Mouse (Mus musculus) CH12.LX (cell line): ENCODE data around the gene Ifitm5. TPM values are rescaled to one million over a fixed set of nuclear protein-coding genes. Genes with fewer than 3 reads are reported as not detected.

Experiments used
- DNase-seq: peaks from one replicate; pipeline ENCODE4 v3.0.0-alpha.2; 2013; ENCODE audit errors: extremely low read depth
- H3K27ac ChIP-seq: 2 replicates; pipeline ENCODE4 v1.5.1; 2012; ENCODE audit warnings: low read depth, mild to moderate bottlenecking, control low read depth, moderate library complexity; ENCODE audit not compliant: insufficient read depth
- H3K27me3 ChIP-seq: replicated peaks from 2 replicates; pipeline ENCODE3; 2012; ENCODE audit warnings: inconsistent platforms
- H3K36me3 ChIP-seq, 2 experiments: replicated peaks in 1 of 2; 2 replicates each; pipeline versions ENCODE3 to v1.6.1; 2012; ENCODE audit warnings: inconsistent platforms in 1 of 2, low read length in 1 of 2, mild to moderate bottlenecking in 1 of 2, mixed read lengths in 1 of 2, moderate library complexity in 1 of 2; ENCODE audit not compliant: control insufficient read depth in 1 of 2, insufficient read depth in 1 of 2
- H3K4me1 ChIP-seq, 2 experiments: 2 replicates each; pipeline ENCODE4 v1.6.1; 2012; ENCODE audit warnings: inconsistent platforms in 1 of 2, moderate library complexity in 1 of 2; ENCODE audit not compliant: insufficient read depth in 2 of 2, control insufficient read depth in 1 of 2
- H3K4me2 ChIP-seq: 2 replicates; pipeline ENCODE4 v1.6.1; 2012; ENCODE audit warnings: low read depth, mild to moderate bottlenecking, control low read depth; ENCODE audit not compliant: poor library complexity, insufficient read depth, severe bottlenecking
- H3K4me3 ChIP-seq, 3 experiments: fragments of 150-350 bp in 1 of 3; sonication (generic) in 1 of 3; replicated peaks in 1 of 3; 2 replicates each; pipeline versions ENCODE3 to v1.5.1; 2011 to 2012; ENCODE audit warnings: low read depth in 2 of 3, low read length in 2 of 3, mild to moderate bottlenecking in 2 of 3, moderate library complexity in 2 of 3, control low read depth in 1 of 3, improper control_type of control experiment in 1 of 3, inconsistent platforms in 1 of 3, mixed read lengths in 1 of 3; ENCODE audit not compliant: poor library complexity in 1 of 3
- H3K79me2 ChIP-seq: replicated peaks from 2 replicates; pipeline ENCODE4 v1.6.1; 2012; ENCODE audit warnings: mild to moderate bottlenecking, moderate library complexity; ENCODE audit not compliant: control insufficient read depth, poor library complexity, insufficient read depth, severe bottlenecking; ENCODE audit errors: extremely low read depth
- H3K9ac ChIP-seq: 2 replicates; pipeline ENCODE4 v1.6.1; 2012; ENCODE audit warnings: low read depth, mild to moderate bottlenecking, control low read depth, moderate library complexity; ENCODE audit not compliant: insufficient read depth
- H3K9me3 ChIP-seq: replicated peaks from 2 replicates; pipeline ENCODE3; 2012; ENCODE audit warnings: low read length, inconsistent platforms, mixed read lengths
- BHLHE40 ChIP-seq: IDR thresholded peaks from 2 replicates; pipeline ENCODE4 v1.6.1; 2011; ENCODE audit warnings: mild to moderate bottlenecking, low read depth, low read length, improper control_type of control experiment
- CHD1 ChIP-seq: IDR thresholded peaks from 2 replicates; pipeline ENCODE4 v1.6.1; 2012; ENCODE audit warnings: low read depth, low read length, improper control_type of control experiment, inconsistent platforms
- CHD2 ChIP-seq: IDR thresholded peaks from 2 replicates; pipeline ENCODE4 v1.6.1; 2011; ENCODE audit warnings: low read length, improper control_type of control experiment
- CTCF ChIP-seq, 2 experiments: IDR thresholded peaks in 1 of 2; conservative IDR thresholded peaks in 1 of 2; 2 replicates each; pipeline ENCODE4 v1.5.1; 2011 to 2012; ENCODE audit warnings: low read depth in 2 of 2, low read length in 2 of 2, improper control_type of control experiment in 1 of 2, inconsistent platforms in 1 of 2, mild to moderate bottlenecking in 1 of 2, moderate library complexity in 1 of 2
- GABPA ChIP-seq: IDR thresholded peaks from 2 replicates; pipeline ENCODE4 v1.6.1; 2012; ENCODE audit warnings: low read depth, low read length, improper control_type of control experiment, inconsistent platforms; ENCODE audit not compliant: insufficient replicate concordance
- HCFC1 ChIP-seq: IDR thresholded peaks from 2 replicates; pipeline ENCODE4 v1.6.1; 2012; ENCODE audit warnings: low read depth, mild to moderate bottlenecking, inconsistent platforms, low read length, improper control_type of control experiment
- JUN ChIP-seq: IDR thresholded peaks from 2 replicates; pipeline ENCODE4 v1.6.1; 2011; ENCODE audit warnings: low read depth, mild to moderate bottlenecking, low read length, improper control_type of control experiment, moderate library complexity; ENCODE audit not compliant: insufficient read depth
- JUND ChIP-seq: conservative IDR thresholded peaks from 2 replicates; pipeline ENCODE4 v1.6.1; 2011; ENCODE audit warnings: low read depth, low read length, improper control_type of control experiment
- KAT2A ChIP-seq: IDR thresholded peaks from 2 replicates; pipeline ENCODE4 v1.6.1; 2012; ENCODE audit warnings: low read length, improper control_type of control experiment, inconsistent platforms; ENCODE audit not compliant: insufficient replicate concordance
- MAFK ChIP-seq: IDR thresholded peaks from 2 replicates; pipeline ENCODE4 v1.6.1; 2011; ENCODE audit warnings: low read length, improper control_type of control experiment; ENCODE audit not compliant: insufficient replicate concordance
- MAZ ChIP-seq: IDR thresholded peaks from 2 replicates; pipeline ENCODE4 v1.6.1; 2012; ENCODE audit warnings: low read depth, mild to moderate bottlenecking, inconsistent platforms, low read length, improper control_type of control experiment, moderate library complexity
- MEF2A ChIP-seq: IDR thresholded peaks from 2 replicates; pipeline ENCODE4 v1.6.1; 2014; ENCODE audit warnings: low read depth, mild to moderate bottlenecking, inconsistent platforms, low read length, improper control_type of control experiment, borderline replicate concordance
- MYC ChIP-seq: IDR thresholded peaks from 2 replicates; pipeline ENCODE4 v1.6.1; 2011; ENCODE audit warnings: low read depth, mild to moderate bottlenecking, improper control_type of control experiment, low read length
- NRF1 ChIP-seq: IDR thresholded peaks from 2 replicates; pipeline ENCODE4 v1.6.1; 2014; ENCODE audit warnings: low read depth, mild to moderate bottlenecking, inconsistent platforms, low read length, improper control_type of control experiment, moderate library complexity
- PAX5 ChIP-seq: IDR thresholded peaks from 2 replicates; pipeline ENCODE4 v1.6.1; 2012; ENCODE audit warnings: low read length, inconsistent platforms, mixed read lengths
- POLR2AphosphoS2 ChIP-seq: IDR thresholded peaks from 2 replicates; pipeline ENCODE4 v1.6.1; 2011; ENCODE audit warnings: low read depth, low read length, improper control_type of control experiment
- RCOR1 ChIP-seq: conservative IDR thresholded peaks from 2 replicates; pipeline ENCODE4 v1.6.1; 2012; ENCODE audit warnings: low read depth, mild to moderate bottlenecking, inconsistent platforms, low read length, improper control_type of control experiment
- SIN3A ChIP-seq: IDR thresholded peaks from 2 replicates; pipeline ENCODE4 v1.6.1; 2012; ENCODE audit warnings: low read length, improper control_type of control experiment, inconsistent platforms
- TBP ChIP-seq: conservative IDR thresholded peaks from 2 replicates; pipeline ENCODE4 v1.6.1; 2011; ENCODE audit warnings: low read depth, low read length, improper control_type of control experiment
- TCF12 ChIP-seq: IDR thresholded peaks from 2 replicates; pipeline ENCODE4 v1.6.1; 2014; ENCODE audit warnings: low read depth, mild to moderate bottlenecking, inconsistent platforms, low read length, improper control_type of control experiment
- UBTF ChIP-seq: IDR thresholded peaks from 2 replicates; pipeline ENCODE4 v1.6.1; 2012; ENCODE audit warnings: low read depth, mild to moderate bottlenecking, inconsistent platforms, low read length, improper control_type of control experiment, moderate library complexity
- USF1 ChIP-seq: IDR thresholded peaks from 2 replicates; pipeline ENCODE4 v1.6.1; 2014; ENCODE audit warnings: low read depth, mild to moderate bottlenecking, inconsistent platforms, low read length, improper control_type of control experiment
- USF2 ChIP-seq: conservative IDR thresholded peaks from 2 replicates; pipeline ENCODE4 v1.6.1; 2011; ENCODE audit warnings: low read depth, low read length, improper control_type of control experiment
- ZC3H11A ChIP-seq: IDR thresholded peaks from 2 replicates; pipeline ENCODE4 v1.6.1; 2012; ENCODE audit warnings: low read depth, mild to moderate bottlenecking, inconsistent platforms, low read length, improper control_type of control experiment
- ZKSCAN1 ChIP-seq: IDR thresholded peaks from 2 replicates; pipeline ENCODE4 v1.6.1; 2012; ENCODE audit warnings: low read depth, inconsistent platforms, low read length, improper control_type of control experiment, borderline replicate concordance
- ZMIZ1 ChIP-seq: IDR thresholded peaks from 2 replicates; pipeline ENCODE4 v1.6.1; 2012; ENCODE audit warnings: low read depth, mild to moderate bottlenecking, inconsistent platforms, low read length, improper control_type of control experiment
- ZNF384 ChIP-seq: IDR thresholded peaks from 2 replicates; pipeline ENCODE4 v1.6.1; 2012; ENCODE audit warnings: low read depth, low read length, improper control_type of control experiment, inconsistent platforms
- dilution Hi-C: fragments of 300-500 bp; cut with MboI; formaldehyde crosslinking; loops from 2 replicates; pipeline ENCODE4 v1.14.3; 2020; ENCODE audit warnings: low sequenced_read_pairs; ENCODE audit not compliant: extremely low pct_unique_long_range_greater_than_20kb, extremely low pct_ligation_motif_present
- in situ Hi-C: fragments of 300-500 bp; cut with MboI; formaldehyde crosslinking; loops from 3 replicates; pipeline ENCODE4 v1.14.3; 2019; ENCODE audit warnings: low sequenced_read_pairs, low pct_ligation_motif_present, low pct_unique_long_range_greater_than_20kb, mixed read lengths
- polyA plus RNA-seq: library from polyadenylated mRNA; unstranded; fragments of >175 nt; gene quantifications from 2 replicates; pipeline ENCODE4 v1.2.1, GENCODE M21; 2012; ENCODE audit warnings: low read depth; ENCODE audit not compliant: insufficient read length
- total RNA-seq, 2 experiments: library from RNA; depleted of rRNA; stranded (reverse); fragments of 300-350 nt in 1 of 2; fragments of >200 nt in 1 of 2; gene quantifications; 2 replicates each; pipeline ENCODE4 v1.2.3; 2012 to 2014

Gene Ifitm5
- 0.68 and 0.76 TPM in 2 replicates for total RNA-seq (2012; rRNA removed)
- total RNA-seq (2014; rRNA removed), result not detected in 2 replicates
- polyA plus RNA-seq, result 0.55 and 0.71 TPM in 2 replicates

- Histone ChIP-seq H3K79me2 (peaks cover 5% of the 10 kb centered on the region; the same call in 1 of the 2 replicates), H3K27ac (no peak within 1 kb of the TSS), H3K9ac (no peak within 1 kb of the TSS), H3K9me3 (no peaks in the 10 kb centered on the region), H3K36me3 (peaks cover 29 to 88% of the 10 kb centered on the region in 2 experiments)
- in situ Hi-C loops, result loop anchor here (5.0 kb wide), 1 partner anchor 38 kb away; no protein-coding TSS in a partner anchor
- no peak for DNase-seq
- TF ChIP-seq ZMIZ1 (no peak), KAT2A (no peak), NRF1 (no peak)
- TF ChIP-seq, all 38 proteins: peak for 0
- H3K4me2 ChIP-seq, result no peak within 1 kb of the TSS
- H3K4me3 ChIP-seq, result no peak within 1 kb of the TSS
- no peaks in the 10 kb centered on the region for H3K27me3 ChIP-seq
- dilution Hi-C loops, result no loop called here
- peaks cover 3 to 49% of the 10 kb centered on the region in 2 experiments; a peak in 3 of 4 replicates for H3K4me1 ChIP-seq
Measured at GRCm38 (mm10) chr7:140949824-140950530, at the start of gene Ifitm5. Ifitm5 (minus strand) TSS chr7:140950291.

DNA sequence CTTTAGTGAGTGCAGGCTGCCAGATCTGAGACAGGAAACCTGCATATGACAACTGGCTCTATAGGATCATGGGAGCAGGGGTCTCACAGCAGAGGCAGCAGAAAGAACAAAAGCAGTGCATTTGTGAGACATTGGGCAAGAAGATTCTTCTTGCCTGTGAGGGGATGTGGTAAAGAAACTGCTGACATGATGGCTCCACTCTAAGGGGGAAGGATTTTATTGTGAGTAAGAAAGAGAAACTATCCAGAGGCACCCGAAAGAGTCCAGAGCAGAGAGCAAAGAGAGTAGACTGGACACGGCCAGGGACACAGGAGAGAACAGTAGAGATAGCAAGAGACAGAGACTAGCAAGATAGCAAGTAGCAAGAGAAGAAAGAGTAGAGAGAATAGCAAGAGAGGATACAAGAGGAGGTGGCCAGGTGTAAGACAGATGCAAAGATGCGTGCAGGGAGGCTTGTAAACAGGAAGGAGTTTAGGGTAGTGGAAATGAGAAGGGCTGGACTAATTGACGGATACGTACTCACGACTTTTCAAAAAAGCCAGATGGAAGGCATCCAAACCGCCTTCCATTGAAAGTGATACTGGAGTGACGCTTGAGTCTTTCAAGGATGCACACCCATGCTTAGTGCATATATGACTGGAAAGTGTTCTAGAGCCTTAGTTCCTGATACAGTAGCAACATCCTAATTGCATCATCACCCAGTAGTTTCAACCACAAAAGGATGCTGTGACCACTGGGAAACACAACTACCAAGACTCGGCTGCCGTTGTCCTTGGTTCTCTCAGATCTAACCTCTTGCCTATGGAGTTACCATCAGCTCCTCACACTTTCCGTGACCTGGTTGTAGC is 49.0 kb upstream of the Ifitm5 start:
- Histone ChIP-seq H3K4me1 (peaks cover 16 to 32% of the 10 kb centered on the region in 2 experiments), H3K27ac (peak overlapping the region; percentile 48), H3K36me3 (no peaks in the 10 kb centered on the region), H3K9ac (peak overlapping the region; percentile 55), H3K9me3 (peaks cover 2% of the 10 kb centered on the region), H3K79me2 (no peaks in the 10 kb centered on the region), H3K27me3 (no peaks in the 10 kb centered on the region), H3K4me2 (peak overlapping the region; percentile 69), H3K4me3 (peak overlapping the region in 2 of 3 experiments; percentile 29)
- dilution Hi-C loops (no loop called here), in situ Hi-C loops (loop anchor here (25.0 kb wide), 1 partner anchor 363 kb away; no protein-coding TSS in a partner anchor)
- DNase-seq, result peak; percentile 53
- TF ChIP-seq POLR2AphosphoS2 (no peak), NRF1 (no peak), TBP (0 out of 2 replicates have a peak, but pooled peaks have one; percentile 16), CHD1 (no peak), ZC3H11A (no peak), SIN3A (peak; percentile 51; the same call in 1 of the 2 replicates), ZMIZ1 (no peak), USF1 (no peak), RCOR1 (no peak; the same call in 1 of the 2 replicates), HCFC1 (no peak), MYC (no peak), ZKSCAN1 (no peak), MEF2A (no peak), CHD2 (no peak), UBTF (no peak), TCF12 (0 out of 2 replicates have a peak, but pooled peaks have one; percentile 35), JUN (no peak; the same call in 1 of the 2 replicates), JUND (peak; percentile 34; the same call in 1 of the 2 replicates), MAZ (no peak), BHLHE40 (peak; percentile 58), ZNF384 (no peak), USF2 (no peak), GABPA (no peak), MAFK (no peak), CTCF (conservative IDR thresholded peaks at IDR 0.05 in 1 of 2, IDR thresholded peaks at IDR 0.05 in 1 of 2; ENCODE audit: low read depth in 2 of 2, low read length in 2 of 2) (no peak), PAX5 (no peak)
